Mouse (Mus musculus): ENCODE results near the gene Pwwp2a.

The Pwwp2a gene

DNA sequence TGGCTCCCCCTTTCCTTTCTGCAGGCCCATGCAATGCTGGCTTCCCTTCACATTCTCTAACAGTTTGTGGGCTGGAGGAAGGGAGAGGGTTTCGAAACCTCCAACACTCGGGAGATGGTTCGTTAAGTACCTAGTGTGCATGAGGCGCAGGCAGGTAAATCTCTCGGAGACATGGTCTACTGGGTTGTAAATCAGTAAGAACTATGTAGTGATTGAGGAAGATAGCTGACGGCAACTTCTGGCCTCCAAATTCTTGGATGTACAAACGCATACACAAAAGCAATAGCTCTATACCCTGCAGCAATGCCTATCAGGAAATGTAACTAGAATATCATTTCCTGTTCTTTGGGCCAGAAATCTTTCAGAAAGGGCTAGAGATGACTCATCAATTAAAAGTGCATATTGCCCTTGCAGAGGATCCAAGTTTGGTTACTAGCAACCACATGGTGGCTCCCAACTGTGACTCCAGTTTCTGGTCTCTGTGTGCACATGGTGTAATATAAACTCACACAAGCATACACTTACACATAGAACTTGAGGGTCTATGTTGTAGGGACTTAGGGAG, 47.0 kb downstream of the Pwwp2a start:
- DNase-seq, result no peak

DNA sequence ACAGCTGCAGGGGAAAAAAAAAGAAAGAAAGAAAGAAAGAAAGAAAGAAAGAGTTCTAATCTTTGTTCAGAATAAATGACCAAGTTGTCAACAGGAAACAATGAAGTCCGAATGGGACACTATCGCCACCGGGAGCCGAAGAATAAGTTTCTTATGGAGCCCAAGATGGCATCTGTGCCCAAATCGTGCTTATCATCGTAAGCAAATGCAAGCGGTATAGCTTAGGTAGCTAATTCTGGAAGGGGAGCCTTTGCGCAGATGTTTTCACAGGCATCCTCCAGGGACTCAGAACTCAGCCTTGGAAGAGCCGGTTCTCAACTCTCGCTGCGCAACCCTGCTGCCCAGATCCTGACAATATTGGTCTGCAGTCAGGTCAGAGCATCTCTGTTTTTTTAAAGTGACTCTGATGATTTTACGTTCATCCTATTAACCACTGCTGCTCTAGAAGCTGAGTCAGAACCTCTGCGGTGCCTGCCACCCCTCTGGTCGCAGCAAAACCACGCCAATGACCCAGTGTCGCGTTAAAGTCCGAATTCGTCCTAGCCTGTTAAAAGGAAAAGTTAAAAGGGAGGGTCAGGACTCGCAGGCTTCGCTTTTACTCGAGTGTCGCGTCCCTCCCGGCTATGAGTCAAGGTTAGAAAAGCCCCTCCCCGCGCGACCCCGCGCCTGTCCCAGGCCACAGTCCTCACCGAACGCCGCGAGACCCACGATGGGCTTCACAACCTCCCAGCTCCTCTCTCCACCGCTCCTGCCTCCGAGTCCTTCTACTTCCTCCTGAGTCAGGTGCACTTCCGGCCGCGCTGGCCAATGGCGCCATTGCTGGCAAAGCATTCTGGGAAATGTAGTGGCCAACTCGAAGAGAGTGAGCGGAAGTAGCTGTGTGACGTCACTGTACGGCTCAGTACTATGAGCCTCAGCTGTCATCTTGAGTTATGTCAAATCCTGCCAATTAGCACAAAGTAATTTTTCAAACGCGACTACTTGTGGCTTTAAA, 65.7 kb downstream of the Pwwp2a start, which contains the start of gene Ttc1:
TSS of gene Ttc1 (minus strand) at position 776 of the 994 bp plus-strand sequence.
- peak; percentile 96 for DNase-seq

DNA sequence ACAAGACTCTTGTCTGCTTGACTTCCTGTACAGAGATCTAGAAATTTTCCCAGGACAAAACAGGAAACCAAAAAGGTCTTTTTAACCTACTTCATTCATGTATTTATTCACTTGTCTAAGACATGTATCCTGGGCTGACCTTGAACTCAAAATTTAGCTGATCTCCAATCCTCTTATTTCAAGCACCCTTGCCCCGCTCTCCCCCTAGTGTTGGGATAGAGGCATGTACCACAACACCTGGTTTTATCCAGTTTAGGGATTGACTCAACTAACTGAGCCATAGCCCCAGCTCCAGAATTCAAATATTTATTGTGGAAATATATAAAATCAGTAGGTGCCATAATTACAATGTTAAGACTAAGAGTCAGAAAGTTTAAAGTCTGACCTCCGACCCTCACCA, 69.7 kb downstream of the Pwwp2a start:
- DNase-seq, result no peak

DNA sequence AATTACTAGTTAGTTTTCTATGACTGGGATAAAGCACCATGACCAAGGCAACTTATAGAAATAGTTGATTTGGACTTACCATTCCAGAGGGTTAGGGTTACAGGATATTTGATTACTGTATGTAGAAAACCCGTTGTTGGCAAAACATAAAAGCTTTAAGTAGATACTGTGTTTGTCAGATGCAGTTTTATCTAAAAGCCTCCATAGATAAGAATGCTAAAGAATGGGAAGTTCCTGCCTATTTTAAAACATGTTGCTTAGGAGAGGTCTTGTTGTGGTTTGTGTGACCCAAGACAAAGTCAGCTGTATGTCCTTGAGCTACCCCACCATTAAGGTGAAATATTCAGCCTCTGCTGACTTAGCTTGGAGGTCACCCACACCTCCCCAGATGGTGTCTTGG, 72.8 kb downstream of the Pwwp2a start:
- DNase-seq, result no peak

DNA sequence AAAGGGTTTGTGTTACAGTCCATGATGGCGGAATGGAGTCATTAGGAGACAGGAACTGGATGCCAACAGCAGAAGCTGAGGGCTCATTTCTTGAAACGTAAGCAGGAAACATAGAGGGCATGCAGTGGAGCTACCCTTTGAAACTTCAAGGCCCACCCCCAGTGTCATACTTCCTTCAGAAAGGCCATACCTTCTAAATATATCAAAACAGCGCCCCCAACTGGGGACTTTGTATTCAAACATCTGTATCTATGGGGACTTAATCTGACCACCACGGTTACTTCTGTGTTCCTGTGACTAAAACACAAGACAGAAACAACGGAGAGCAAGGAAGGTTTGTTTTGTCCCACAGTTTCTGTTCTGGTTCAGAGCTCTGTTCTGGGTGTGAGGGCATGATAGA, 73.6 kb downstream of the Pwwp2a start:
- no peak for DNase-seq

DNA sequence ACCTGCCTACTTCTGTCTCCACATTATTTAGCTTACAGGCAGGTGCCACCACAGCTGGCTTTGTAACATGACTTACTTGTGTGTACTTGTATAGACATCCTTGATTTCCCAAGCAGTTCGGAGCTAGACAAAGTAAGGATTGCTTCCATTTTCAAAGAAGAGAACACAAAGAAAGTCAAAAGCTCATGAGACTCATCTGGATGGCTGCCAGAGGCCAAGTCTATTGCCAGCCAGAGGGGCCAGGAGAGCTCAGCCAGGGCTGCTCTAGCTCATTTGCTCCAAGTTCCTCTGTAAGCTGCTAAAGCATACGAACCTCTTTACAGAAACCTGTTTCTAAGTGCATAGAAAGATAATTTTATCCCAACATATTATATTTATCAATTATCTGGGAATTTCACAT, 76.6 kb downstream of the Pwwp2a start:
- DNase-seq, result no peak

DNA sequence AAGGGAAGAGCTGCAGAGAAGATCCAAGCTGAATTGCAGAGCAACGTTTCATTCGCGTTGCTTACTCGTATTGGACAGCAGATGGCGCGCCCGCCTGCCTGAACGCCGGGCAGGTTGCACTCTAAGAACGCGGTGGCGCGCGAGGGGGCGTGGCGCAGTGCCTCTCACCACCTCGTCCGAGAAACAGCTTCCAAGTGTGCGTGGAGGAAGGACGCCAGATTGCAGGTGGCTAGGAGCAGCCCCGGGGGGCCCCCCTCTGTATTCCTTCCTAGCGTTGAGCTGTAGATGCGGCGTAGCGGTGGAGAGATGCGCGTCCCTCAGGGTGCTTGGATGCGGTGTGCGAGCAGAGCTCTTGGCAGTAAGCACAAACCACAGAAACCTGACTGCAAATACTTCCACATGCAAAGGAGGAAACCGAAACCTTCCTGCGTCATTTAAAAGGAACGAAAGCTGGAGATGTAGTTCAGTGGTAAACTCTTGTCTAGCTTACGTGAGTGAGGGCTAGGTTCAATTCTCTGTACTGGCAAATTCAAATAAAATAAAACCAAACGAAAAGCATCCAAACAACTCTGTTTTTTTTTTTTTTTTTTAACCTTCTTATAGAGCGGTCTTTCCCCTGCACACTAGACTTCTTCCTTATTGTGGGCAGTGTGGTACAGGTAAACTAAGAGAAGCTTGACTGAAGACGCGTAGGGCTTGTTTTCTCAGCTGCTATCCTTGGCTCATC, 85.3 kb downstream of the Pwwp2a start:
- peak; percentile 81 for DNase-seq

DNA sequence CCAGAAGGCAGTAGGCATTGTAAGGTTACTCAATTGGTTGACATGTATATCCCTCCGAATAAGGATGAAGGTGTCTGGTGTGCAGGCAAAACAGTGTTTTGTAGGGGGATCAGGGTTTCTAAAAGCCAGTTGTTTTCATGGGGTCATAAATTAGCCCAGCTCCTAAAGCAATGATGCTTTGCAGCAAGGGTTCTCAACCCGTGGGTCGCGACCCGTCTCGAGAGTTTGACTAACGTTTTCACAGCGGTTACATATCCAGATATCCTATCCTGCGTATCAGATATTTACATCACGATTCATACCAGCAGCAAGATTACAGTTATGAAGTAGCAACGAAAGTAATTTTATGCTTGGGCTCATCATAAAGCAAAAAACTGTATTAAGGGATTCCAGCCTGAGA, 86.0 kb downstream of the Pwwp2a start:
- no peak for DNase-seq

DNA sequence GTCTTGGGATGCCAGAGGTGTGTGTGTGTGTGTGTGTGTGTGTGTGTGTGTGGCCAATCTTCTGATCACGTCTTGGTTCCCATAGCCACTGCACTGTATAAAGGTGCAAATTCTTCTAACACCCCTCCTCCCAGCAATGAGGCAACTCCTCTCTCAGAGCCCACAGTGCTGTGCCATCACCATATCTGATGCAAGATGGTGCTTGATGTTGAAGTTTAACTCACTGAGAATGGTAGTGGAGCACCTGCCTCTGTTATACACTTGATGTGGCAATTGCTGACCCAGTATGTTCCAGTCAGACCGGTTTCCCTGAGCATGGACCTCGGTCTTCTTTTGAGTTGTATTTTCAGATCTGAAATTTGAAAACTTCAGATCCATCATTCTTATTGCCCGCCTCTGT, 88.3 kb downstream of the Pwwp2a start:
- no peak for DNase-seq
